Mouse (Mus musculus): ENCODE results near the gene Btbd35f29. TPM values are rescaled to one million over a fixed set of nuclear protein-coding genes. Genes with fewer than 3 reads are reported as not detected.
"Not testable (repeated sequence)": the region's sequence is repeated elsewhere in the genome, so short reads cannot be mapped to it uniquely, and the experiment has no call there.

The Btbd35f29 gene
- not detected in 2 replicates for polyA plus RNA-seq (2016; fragmentation: Nextera tagmentation; extraction: Ambion mirVana)

GRCm38 (mm10) chrX:31117374-31117773 is at the start of gene Btbd35f29:
Btbd35f29 (plus strand) TSS chrX:31117674.
- H3K27ac ChIP-seq; H3K36me3 ChIP-seq; DNase-seq (ENCODE audit: low spot score); H3K4me3 ChIP-seq; H3K9me3 ChIP-seq (replicated peaks); H3K4me1 ChIP-seq; H3K27me3 ChIP-seq (ENCODE audit: low read depth, poor library complexity, severe bottlenecking): not testable (repeated sequence)
- WGBS = no CpG with 5 or more reads among the region's 4 CpGs

DNA sequence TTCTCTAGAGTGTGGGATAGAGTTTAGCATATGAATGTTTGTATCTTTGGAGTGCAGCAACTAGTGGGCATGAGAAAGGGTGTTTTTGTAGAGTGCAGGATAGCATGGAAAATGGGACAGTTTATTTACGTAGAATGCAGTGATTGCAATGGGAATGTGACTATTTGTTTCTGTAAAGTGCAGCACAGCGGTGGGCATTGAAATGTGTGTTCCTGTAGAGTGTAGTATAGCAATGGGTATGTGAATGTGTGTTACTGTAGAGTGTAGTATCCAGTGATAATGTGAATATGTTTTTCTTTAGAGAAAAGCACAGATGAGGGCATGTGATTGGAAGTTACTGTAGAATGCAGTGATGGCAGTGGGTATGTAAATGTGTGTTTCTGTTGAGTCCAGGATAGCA is 23.9 kb downstream of the Btbd35f29 start:
- WGBS = 83% methylated on average over 2 of the region's 2 CpGs
- H3K9me3 ChIP-seq (replicated peaks) = peaks cover 19% of the 10 kb centered on the region
- DNase-seq (ENCODE audit: low spot score) = not testable (repeated sequence)

GRCm38 (mm10) chrX:31145144-31145543 is 27.7 kb downstream of the Btbd35f29 start:
- not testable (repeated sequence) for H3K27me3 ChIP-seq (ENCODE audit: low read depth, poor library complexity, severe bottlenecking); DNase-seq (ENCODE audit: low spot score); H3K36me3 ChIP-seq; H3K27ac ChIP-seq; H3K4me1 ChIP-seq; H3K4me3 ChIP-seq
- peaks cover 21% of the 10 kb centered on the region for H3K9me3 ChIP-seq (replicated peaks)

More for the DNA sequence above, 23.9 kb downstream of the Btbd35f29 start:
- H3K27ac ChIP-seq; H3K27me3 ChIP-seq (ENCODE audit: low read depth, poor library complexity, severe bottlenecking); H3K36me3 ChIP-seq; H3K4me1 ChIP-seq; H3K4me3 ChIP-seq: not testable (repeated sequence)

DNA sequence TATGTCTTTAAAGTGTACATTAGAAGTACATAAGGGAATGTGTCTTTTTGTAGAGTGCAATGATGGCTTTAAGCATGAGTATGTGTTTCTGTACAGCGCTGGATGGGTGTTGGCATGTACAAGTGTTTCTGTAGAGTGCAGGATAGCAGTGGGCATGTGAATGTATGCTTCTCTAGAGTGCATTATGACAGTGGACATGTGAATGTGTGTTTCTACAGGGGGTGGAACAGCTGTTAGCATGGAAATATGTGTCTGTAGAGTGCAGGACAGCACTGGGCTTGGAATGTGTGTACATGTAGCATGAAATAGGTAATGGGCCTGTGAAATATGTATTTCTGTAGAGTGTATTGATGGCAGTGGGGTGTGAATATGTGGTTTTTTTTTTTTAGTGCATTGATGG is 28.4 kb downstream of the Btbd35f29 start:
- DNase-seq (ENCODE audit: low spot score); H3K27me3 ChIP-seq (ENCODE audit: low read depth, poor library complexity, severe bottlenecking); H3K36me3 ChIP-seq; H3K27ac ChIP-seq; H3K4me3 ChIP-seq; H3K4me1 ChIP-seq: not testable (repeated sequence)
- H3K9me3 ChIP-seq (replicated peaks) = peaks cover 21% of the 10 kb centered on the region
- WGBS = 83% methylated on average over 1 of the region's 1 CpGs

DNA sequence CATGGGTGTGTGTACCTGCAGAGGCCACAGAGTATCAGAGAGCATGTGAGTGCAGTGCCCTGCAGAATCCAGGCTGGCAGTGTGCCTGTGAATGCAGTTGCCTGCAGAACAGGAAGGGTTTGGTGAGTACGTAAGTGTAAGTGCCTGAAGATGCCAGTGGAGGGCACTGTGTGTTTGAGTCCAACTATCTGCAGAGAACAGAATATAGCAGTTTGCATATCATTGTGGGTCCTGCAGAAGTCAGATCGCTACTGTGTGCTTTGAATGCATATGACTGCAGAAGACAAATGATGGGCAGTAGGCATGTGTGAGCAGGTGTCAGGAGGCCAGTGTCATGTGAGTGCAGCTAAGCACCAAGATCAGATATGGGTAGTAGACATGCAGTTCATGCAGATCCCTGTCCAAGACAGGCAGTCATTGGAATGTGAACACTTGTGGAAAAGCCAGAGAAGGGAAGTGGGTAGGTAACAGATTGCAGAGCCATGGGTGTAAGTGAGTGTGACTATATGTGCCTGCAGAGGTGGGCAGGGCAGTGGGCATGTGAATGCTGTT is 41.1 kb downstream of the Btbd35f29 start:
- not testable (repeated sequence) for H3K27me3 ChIP-seq (ENCODE audit: low read depth, poor library complexity, severe bottlenecking); H3K27ac ChIP-seq; DNase-seq (ENCODE audit: low spot score); H3K4me1 ChIP-seq; H3K4me3 ChIP-seq; H3K36me3 ChIP-seq
- H3K9me3 ChIP-seq (replicated peaks) = peaks cover 27% of the 10 kb centered on the region
- 91% methylated on average over 2 of the region's 2 CpGs for WGBS

DNA sequence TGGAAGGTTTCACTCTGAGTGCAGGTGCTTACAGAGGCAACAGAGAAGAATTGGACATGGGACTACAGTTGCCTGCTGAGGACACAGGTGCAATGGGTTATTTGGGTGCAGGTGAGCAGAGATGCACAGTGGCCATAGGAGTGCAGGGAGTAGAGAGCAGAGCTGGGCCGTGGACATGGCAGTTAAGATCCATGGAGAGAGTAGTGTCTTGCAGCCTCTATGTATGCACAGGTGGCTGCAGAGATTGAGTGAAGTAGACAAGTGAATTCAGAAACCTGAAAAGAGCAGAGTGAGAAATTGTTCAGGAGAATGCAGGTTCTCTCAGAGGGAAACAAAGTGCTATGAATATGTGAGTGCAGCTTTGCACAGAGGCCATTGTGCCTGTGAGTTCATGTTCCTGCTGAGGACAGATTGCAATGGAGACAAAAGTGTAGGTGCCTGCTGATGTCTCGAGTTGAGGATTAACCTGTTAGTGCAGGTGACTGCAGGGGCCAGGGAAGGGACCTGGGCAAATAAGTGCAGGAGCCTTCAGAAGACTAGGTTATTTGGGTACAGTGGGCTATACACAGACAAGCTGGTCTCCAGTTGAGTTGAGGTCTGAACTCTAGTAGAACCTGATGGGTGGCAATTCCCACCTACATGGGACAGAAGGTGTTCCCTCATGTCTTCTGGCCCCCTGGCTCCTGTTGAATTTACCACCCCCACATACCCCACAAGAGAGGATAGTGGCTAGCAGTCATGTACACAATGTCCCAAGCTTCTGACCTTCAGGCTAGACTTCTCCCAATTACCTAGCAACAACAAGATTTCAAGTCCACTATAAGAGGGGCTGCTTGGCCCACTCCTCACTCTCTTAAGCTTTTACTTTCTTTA is 42.2 kb downstream of the Btbd35f29 start:
- not testable (repeated sequence) for H3K36me3 ChIP-seq; H3K27ac ChIP-seq; DNase-seq (ENCODE audit: low spot score); H3K4me3 ChIP-seq; H3K27me3 ChIP-seq (ENCODE audit: low read depth, poor library complexity, severe bottlenecking); H3K4me1 ChIP-seq
- 78% methylated on average over 2 of the region's 2 CpGs for WGBS
- peaks cover 27% of the 10 kb centered on the region for H3K9me3 ChIP-seq (replicated peaks)

DNA sequence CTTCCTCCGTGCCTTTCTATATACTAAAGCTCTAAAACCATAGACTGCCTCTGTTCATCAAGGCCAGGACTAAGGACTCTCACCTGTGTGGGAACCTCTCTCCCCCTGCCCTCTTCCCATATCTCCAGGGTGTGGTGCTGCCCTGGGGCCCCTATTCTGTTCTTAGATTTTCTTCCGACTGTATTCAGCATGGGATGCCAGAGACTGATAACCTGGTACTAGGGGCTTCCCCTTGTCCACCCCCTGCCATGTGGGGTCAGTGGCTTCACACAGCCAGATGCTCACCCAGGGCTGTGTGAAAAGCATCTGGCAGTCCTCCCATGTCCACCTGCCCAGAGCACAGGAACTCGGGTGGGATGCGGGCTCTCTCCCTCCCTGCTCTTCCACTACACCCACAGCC is 43.1 kb downstream of the Btbd35f29 start:
- not testable (repeated sequence) for H3K4me3 ChIP-seq; H3K36me3 ChIP-seq; H3K4me1 ChIP-seq; H3K27me3 ChIP-seq (ENCODE audit: low read depth, poor library complexity, severe bottlenecking); H3K27ac ChIP-seq
- 92% methylated on average over 4 of the region's 4 CpGs for WGBS
- peaks cover 29% of the 10 kb centered on the region for H3K9me3 ChIP-seq (replicated peaks)
- DNase-seq (ENCODE audit: low spot score) = peak; percentile 30

GRCm38 (mm10) chrX:31162638-31163037 is 45.2 kb downstream of the Btbd35f29 start:
- DNase-seq (ENCODE audit: low spot score) = peak; percentile 29
- not testable (repeated sequence) for H3K36me3 ChIP-seq; H3K4me3 ChIP-seq; H3K27ac ChIP-seq; H3K4me1 ChIP-seq; H3K27me3 ChIP-seq (ENCODE audit: low read depth, poor library complexity, severe bottlenecking)
- WGBS = 84% methylated on average over 3 of the region's 3 CpGs
- peaks cover 31% of the 10 kb centered on the region for H3K9me3 ChIP-seq (replicated peaks)

DNA sequence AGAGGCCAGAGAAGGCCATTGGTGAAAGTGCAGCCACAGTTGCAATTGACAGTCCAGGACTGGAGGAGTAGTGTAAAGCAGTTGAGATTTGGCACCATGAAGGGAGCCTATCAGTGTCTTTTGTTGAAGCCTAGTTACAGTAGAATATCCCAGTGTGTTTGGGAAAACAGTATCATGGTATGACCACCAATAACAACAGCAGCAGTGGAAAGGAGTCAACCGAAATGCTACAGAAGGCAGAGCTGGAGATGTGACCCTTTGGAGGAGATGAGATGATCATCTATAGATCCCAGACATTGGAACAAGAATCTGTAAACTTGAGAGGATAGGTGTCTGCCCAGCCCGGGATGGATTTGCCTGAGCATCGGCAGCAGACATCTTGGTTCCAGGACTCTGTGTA is 47.7 kb downstream of the Btbd35f29 start:
- 93% methylated on average over 3 of the region's 3 CpGs for WGBS
- peaks cover 15% of the 10 kb centered on the region for H3K9me3 ChIP-seq (replicated peaks)

More for the DNA sequence above, 47.7 kb downstream of the Btbd35f29 start:
- H3K4me1 ChIP-seq; DNase-seq (ENCODE audit: low spot score); H3K27me3 ChIP-seq (ENCODE audit: low read depth, poor library complexity, severe bottlenecking); H3K27ac ChIP-seq; H3K36me3 ChIP-seq; H3K4me3 ChIP-seq: not testable (repeated sequence)

Other genes starting within 250 kb of the Btbd35f29 start
- gene Spin2f, start 136.2 kb downstream of the Btbd35f29 start, polyA plus RNA-seq (2016; fragmentation: Nextera tagmentation; extraction: Ambion mirVana) = not detected in 2 replicates
- gene Btbd35f26, start 218.8 kb downstream of the Btbd35f29 start, polyA plus RNA-seq (2016; fragmentation: Nextera tagmentation; extraction: Ambion mirVana) = not detected in 2 replicates

Measured in limb, embryonic 10.5 days (tissue).